In the genomic region with DNA sequence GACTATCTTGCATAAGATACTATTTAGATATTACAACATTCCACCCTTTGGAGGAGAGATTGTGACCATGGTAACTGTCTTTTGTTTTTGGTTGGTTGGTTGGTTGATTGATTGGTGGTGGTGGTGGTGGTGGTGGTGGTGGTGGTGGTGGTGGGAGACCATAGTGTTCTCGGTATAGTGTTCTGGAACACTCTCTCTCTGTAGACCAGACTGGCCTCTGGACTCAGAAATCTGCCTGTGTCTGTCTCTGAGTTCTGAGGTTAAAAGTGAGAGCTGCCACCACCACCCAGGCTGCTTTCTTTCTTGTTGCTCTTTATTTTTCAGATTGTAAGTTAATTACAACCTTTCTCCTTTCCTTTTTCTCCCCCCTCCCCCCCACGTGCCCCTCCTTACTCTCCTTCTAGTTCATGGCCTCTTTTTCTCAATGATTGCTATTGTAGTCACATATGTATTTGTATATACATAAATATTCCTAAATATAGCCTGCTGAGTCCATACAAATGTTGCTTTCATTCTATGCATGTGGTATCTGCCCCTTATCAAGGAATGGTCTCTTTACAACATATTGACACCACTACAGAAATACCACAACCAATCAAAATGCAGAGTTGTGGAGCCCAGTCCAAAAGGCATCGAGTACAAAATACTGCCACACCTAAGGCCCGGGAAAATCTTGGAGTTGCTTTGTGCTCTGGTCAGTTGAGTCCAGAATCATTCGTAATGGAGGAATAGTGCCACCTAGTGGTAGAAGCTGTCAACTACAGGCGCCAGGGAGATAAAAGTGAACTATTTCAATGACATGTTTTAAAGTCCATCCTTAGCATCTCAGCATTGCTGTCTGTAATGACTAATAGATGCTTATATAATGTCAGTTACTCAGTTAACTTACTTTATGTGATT, we compare ENCODE assay signal across 8 mouse cellular contexts. TPM values are rescaled to one million over a fixed set of nuclear protein-coding genes. Genes with fewer than 3 reads are reported as not detected.
DNase-seq lines count a peak whose midpoint lies in the region; ATAC-seq and TF ChIP-seq lines count a peak whose summit lies in the region.

No protein-coding gene starts in this region.

- TF ChIP-seq EP300 in ES-Bruce4 (IDR thresholded peaks at IDR 0.05; ENCODE audit: insufficient read depth, low read depth, low read length) = no peak

- peak; percentile 86 for DNase-seq in brain, embryonic 14.5 days (ENCODE audit: low read depth)
- peak; percentile 41 for DNase-seq in fibroblast of lung, adult 2 months (ENCODE audit: low read depth)
- peak; percentile 83 to 91 for DNase-seq in heart, postnatal 10 days
- DNase-seq in kidney, postnatal 25 days = peak; percentile 71 to 89
- peak; percentile 56 to 67 for DNase-seq in lung, adult 18-20 months
- peak; percentile 61 for DNase-seq in thymus, postnatal 0 days (ENCODE audit: low spot score)

- H3K9ac ChIP-seq in ES-Bruce4 (ENCODE audit: low read depth, poor library complexity, severe bottlenecking) = no peak overlapping the region

- H3K36me3 ChIP-seq in ES-Bruce4 (ENCODE audit: control insufficient read depth, insufficient read depth, low read length, poor library complexity, severe bottlenecking) = no peaks in the 10 kb centered on the region

- no peak overlapping the region for H3K4me3 ChIP-seq in ES-Bruce4 (ENCODE audit: low read depth, low read length)

- H3K27ac ChIP-seq in ES-Bruce4 (ENCODE audit: insufficient read depth, low read length) = no peak overlapping the region

- peak; percentile 22 for TF ChIP-seq CTCF in ES-Bruce4 (IDR thresholded peaks at IDR 0.05; ENCODE audit: low read depth, low read length)
- peak; percentile 80 for TF ChIP-seq CTCF in brain, embryonic 14.5 days (IDR thresholded peaks at IDR 0.05; ENCODE audit: borderline replicate concordance, extremely low read depth, insufficient read depth, insufficient read length)

- TF ChIP-seq POLR2A in ES-Bruce4 (IDR thresholded peaks at IDR 0.05; ENCODE audit: insufficient read depth, low read length) = no peak
- no peak for TF ChIP-seq POLR2A in brain, embryonic 14.5 days (IDR thresholded peaks at IDR 0.05; ENCODE audit: borderline replicate concordance, extremely low read depth, insufficient read depth, insufficient read length, poor library complexity, severe bottlenecking)

- no peaks in the 10 kb centered on the region for H3K9me3 ChIP-seq in ES-Bruce4 (replicated peaks; ENCODE audit: control insufficient read depth, insufficient read depth, low read length, poor library complexity, severe bottlenecking)

- intact Hi-C loops in heart, postnatal 10 days (cut with DNase I) = loop anchor here (5.0 to 10.0 kb wide), 4 partner anchors 478 to 1210 kb away; no protein-coding TSS in a partner anchor

- no peaks in the 10 kb centered on the region; the same call in 1 of the 2 replicates for H3K27me3 ChIP-seq in ES-Bruce4 (ENCODE audit: control insufficient read depth, insufficient read depth, low read length, poor library complexity, severe bottlenecking)

- peak; percentile 91 for ATAC-seq in neutrophil, adult 5-6 weeks (ENCODE audit: extremely low read depth, insufficient number of reproducible peaks, low FRiP score, poor library complexity, severe bottlenecking)

- H3K4me1 ChIP-seq in ES-Bruce4 (ENCODE audit: control insufficient read depth, insufficient read depth, low read length) = no peaks in the 10 kb centered on the region

RNA-seq across cellular contexts. Expression of a gene that starts 12.5 kb away (rescaled TPM):
- 1.7 and 2.2 TPM in 2 replicates for polyA plus RNA-seq in ES-Bruce4 (2011; ENCODE audit: insufficient read depth, insufficient read length, low read depth, missing spikeins)
- 23.1 and 39.3 TPM in 2 replicates for polyA plus RNA-seq in brain, embryonic 14.5 days (2012; rRNA removed)
- 10 to 100 TPM; 41.3 to 42.5 TPM for total RNA-seq in heart, postnatal 10 days (2021)
- total RNA-seq in neutrophil, adult 5-6 weeks (2017) = 373 and 393 TPM in 2 replicates
- 4.7 and 5.0 TPM in 2 replicates for polyA plus RNA-seq in thymus, postnatal 0 days (2015; fragmentation: Nextera tagmentation; extraction: Ambion mirVana)

RNA-seq across cellular contexts. Expression of a gene that starts 51.9 kb away (rescaled TPM):
- polyA plus RNA-seq in ES-Bruce4 (2011; ENCODE audit: insufficient read depth, insufficient read length, low read depth, missing spikeins) = not detected in 2 replicates
- 0.03 TPM in 1 of 2 replicates, not detected in the other for polyA plus RNA-seq in brain, embryonic 14.5 days (2012; rRNA removed)
- not detected for total RNA-seq in heart, postnatal 10 days (2021)
- 37.2 and 40.6 TPM in 2 replicates for total RNA-seq in neutrophil, adult 5-6 weeks (2017)
- polyA plus RNA-seq in thymus, postnatal 0 days (2015; fragmentation: Nextera tagmentation; extraction: Ambion mirVana) = 0.18 and 0.19 TPM in 2 replicates
